Mouse (Mus musculus): ENCODE measurements around the gene Ficd.

Gene Ficd

DNA sequence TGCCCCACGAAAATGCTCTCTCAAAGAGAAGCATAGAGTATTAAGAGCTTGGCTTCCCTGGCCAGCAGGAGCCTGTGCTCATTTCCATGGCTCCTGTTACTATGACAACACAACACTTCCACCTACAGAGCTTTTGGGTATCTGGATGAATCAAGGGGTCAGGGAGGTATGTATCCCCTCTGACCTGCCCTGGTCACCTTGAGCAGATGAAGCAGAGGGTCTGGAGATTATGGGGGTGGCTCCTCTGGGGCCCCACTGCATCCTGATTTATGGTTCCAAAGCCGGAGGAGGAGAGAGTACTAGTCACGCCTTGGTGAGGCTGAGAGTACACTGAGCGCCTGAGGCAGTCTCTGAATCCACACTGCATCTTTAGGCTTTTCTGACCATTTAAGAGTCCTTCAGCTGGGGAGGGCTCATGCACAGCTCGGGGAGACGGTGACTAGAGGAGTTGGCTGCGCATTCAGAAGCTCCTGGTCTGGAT is 4.9 kb upstream of the Ficd start:
- DNase-seq (ENCODE audit: low spot score) = no peak

DNA sequence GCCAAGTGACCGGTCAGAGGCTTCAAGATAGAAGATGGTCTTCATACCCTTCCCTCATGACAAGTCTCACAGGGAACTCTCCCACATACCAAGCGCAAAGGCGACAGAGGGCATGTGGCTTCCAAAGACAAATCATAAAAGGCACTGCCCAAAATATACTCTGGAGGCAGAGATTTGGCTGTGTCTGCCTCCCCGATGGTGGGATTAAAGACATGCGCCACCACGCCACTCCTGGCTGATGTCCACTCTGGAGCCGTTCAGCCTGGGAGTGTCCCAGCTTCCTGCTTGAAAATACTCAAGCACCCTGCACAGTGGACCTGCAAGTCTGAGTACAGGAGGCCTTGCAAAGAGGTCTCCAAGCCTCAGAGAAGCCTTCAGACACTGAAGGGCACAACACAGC is 4.4 kb upstream of the Ficd start:
- DNase-seq (ENCODE audit: low spot score) = no peak

DNA sequence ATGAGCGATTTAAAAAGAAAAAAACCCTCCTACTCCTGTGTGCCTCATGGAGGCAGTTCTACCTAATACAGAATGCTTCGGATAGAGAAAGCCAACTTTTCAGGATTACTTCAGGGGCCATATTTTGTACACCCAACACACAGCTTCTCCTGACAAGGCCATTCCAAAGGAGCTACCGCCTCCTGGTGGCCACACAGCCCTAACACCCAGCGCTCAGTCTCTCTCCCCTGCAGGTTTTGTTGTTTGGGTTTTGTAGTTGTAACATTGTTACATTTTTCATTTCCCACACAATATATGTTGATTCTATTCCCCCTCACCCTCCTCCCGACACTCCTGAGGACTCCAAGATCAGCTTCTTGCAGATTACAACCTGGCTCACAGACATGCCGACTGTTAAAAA is 3.4 kb upstream of the Ficd start:
- DNase-seq (ENCODE audit: low spot score) = no peak

DNA sequence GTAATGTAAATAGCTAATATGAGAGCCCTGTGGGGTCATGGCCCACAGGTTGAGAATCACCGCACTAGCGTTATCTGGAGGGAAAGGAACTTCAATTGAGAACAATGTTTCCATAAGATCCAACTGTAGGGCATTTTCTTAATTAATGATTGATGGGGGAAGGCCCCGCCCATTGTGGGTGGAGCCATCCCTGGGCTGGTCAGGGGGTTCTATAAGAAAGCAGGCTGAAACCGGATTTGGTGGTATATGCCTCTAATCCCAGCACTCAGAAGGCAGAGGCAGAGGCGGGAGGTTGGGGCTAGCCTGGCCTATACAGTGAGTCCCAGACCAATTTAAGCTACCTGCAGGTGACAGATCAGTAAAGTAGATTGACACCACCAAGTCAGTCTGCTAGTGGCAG is 1.2 kb upstream of the Ficd start:
- DNase-seq (ENCODE audit: low spot score) = no peak

DNA sequence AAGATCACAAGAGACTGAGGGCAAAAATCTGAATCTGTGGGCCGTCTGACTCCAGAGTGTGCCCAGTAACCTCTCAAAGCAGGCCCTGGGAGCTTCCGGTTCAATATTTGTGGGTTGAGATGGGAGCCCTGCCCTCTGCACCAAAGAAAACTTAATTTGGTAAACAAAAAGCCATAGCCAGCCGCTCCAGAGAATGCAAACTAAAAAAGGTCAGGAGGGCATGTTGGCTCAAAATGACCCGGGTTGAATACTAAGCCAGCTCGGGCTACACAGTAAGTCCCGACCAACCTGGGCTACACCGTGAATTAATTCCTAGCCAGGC is 619 bp upstream of the Ficd start:
- DNase-seq (ENCODE audit: low spot score) = no peak

DNA sequence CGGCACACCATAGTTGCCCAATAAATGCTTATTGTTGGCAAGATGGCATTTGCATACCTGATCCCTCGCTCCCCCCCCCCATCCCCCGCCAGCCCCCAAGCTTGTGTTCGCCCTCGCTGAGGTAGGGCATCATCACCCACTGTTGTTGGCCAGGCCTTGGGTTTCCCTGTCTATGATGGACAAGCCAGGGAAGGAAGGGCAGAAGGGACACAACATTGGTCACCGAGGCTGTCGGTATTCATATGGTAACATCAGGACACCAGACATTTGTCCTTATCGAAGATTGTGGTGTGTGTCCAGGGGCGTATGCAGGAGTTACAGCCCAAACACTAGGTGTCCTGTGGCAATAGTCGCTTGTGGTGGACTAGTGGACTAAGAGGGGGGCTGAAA is 505 bp downstream of the Ficd start:
- no peak for DNase-seq (ENCODE audit: low spot score)

DNA sequence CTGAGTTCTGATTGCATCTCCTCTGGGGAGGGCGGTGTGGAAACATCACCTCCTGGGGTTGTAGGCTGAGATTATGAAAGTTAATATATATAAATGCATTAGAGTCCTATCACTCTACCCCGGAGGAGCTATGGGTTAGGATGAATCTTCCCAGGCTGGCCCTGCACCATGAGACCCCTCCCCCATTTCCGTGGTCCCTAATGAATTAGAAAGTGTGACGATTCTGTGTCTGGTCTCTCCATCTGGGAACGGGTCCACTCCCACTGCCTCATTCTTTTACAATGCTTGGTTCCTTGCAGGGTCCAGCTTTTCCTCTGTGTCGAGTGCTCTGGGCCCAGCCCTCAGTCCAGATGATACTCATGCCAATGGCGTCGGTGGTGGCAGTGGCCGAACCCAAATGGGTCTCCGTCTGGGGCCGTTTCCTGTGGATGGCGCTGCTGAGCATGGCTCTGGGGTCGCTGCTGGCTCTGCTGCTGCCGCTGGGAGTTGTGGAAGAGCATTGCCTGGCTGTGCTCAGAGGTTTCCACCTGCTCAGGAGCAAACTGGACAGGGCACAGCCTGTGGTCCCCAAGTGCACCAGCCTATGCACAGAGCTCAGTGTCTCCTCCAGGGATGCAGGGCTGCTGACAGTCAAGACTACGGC is 1.0 kb downstream of the Ficd start:
- no peak for DNase-seq (ENCODE audit: low spot score)

DNA sequence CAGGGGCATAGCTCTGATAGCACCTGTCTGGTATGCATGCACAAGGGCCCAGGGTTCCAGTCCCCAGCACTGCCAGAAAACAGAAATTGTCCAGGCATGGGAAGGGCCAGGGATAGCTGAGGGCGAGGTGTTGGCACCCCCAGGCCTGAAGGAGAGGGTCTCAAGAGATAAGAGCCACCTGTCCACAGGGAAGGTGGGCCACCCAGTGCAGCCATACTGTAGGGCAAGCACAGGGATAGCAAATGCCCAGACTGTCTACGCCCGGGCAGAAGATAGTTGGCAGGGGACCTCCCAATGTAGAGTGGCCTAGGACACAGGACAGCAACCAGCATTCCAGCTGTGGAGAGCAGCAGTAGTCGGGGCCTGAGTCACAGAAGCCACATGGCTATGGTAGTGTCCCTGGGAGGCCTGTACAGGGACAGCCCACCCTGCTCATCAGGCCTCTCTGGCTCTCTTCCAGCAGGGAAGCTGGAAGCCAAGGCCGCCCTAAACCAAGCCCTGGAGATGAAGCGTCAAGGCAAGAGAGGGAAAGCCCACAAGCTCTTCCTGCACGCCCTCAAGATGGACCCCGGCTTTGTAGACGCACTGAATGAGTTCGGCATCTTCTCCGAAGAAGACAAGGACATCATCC is 2.1 kb downstream of the Ficd start:
- DNase-seq (ENCODE audit: low spot score) = no peak

DNA sequence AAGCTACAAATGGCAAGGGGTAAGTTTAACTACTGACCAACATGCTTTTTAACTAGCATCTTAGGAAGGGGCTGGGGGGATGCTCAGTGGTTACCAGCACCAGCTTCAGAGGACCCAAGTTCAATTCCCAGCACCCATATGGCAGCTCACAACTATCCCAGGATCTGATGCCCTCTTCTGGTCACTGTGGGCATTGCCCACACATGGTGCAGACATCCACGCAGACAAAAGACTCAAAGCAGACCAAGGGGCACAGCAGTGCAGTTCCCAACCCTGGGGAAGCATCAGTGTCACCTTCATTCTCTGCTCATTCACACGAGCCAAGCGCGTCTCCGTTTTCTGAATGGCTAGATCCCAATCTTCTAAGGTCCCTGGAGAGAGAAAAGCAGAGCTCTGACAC is 12.0 kb downstream of the Ficd start:
- DNase-seq (ENCODE audit: low spot score) = no peak

DNA sequence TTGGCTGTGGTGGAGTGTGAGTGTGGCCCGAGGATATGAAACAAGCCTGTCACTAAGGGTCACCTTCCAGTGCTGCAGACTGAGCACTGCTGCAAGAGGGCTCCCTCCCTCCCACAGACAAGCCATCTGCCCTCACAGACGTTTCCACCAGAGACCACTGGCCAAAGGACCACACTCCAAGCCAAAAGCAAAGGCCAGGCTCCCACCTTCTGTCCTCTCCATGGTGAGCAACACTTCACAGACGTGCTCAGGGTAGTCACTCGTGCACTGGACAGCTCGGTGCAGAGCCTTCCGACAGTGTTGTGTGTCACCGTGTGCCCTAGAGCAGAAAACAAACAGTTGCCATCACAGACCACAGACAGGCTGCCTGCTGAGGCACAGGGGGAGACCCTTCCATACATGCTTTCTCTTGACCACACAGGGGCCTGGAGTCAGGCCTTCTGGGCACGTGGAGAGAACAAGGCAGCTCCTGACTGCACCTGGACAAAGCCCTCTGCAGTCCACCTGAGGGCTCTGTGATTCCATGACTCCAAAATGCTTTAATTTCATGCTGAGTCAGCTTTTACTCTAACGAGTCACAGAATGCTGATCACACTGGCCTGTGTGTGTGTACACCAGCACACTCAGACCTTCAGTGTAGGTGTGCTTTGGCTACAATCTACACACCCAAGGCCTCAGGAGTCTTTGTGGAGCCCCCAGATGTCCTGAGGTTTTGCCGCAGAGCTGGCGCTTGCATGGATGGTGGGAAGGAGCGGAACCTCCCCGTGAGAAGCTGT is 13.1 kb downstream of the Ficd start:
- no peak for DNase-seq (ENCODE audit: low spot score)

DNA sequence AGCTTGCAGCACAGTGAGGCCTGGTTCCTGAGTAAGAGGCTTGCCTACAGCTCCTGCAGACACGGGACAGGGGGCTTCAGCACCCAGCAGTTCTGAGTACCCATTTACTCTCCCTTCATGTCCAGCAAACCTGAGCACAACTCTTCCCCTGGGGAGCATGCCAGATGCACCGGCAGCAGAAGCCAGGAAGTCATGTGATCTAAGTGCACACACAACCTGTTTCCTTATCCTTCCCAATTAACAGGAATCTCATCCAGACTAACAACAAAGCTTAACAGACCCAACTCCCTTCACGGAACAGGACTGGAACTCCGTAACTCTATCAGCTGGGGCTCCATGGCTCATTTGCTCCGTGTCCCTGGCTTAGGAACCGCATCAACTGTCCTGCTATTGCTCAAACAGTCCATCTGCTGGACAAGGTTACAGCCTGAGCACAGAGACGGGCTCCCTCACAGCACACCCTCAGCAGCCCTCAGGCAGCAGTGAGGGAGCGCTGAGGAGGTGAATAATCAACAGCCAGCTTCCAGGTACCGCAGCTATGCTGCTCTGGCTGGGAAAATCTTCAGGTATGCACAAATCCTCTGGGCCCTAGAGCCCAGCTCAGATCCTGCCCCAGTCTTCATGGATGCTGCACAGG is 16.0 kb downstream of the Ficd start:
- no peak for DNase-seq (ENCODE audit: low spot score)

DNA sequence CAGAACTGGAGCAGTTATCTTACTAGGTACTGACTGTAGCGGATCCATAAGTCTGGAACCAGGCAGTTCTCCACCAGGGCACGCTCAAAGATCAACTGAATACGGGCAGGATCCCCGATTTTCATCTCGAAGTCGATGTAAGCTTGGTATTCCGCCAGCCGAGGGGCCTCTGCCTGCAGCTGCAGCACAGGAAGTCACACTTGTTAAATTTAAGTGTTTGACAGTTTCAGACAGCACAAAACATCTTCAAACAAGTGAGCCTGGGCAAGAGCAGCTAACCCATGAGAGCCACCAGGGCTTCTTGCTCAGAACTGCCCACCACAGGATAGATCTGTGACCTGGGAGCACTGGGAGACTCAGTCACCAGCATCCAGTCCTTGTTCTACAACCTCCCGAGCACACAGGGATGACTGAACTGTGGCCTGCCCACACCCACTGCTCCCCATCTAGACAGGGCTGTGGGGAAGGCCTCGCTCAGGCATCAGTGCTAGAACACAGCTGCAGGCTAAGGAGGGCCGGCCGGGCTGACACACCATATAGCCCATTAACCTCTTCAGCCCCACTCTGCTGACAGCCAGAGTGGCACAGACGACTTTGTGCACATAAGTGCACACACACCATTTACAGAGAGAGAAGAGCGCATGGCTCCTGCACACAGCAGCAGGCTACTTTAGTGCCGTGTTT is 19.9 kb downstream of the Ficd start:
- DNase-seq (ENCODE audit: low spot score) = no peak

DNA sequence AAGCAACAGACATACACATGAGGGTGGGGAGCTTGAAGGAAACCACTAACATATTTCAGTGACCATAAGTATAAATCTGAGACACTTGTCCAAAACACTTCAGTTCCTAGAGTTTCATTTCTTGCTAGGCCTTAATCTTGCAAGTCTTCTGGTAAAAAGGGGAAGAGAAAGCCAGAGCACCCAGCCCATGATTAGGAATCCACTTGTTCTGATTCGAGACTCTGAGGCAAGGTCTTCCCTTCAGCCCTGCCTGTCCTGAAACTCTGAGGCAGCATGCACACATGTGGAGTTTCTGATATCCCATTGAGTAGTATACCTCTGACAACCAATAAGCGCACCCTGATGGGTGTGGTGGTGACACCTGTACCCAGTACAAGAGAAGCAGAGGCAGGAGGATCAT is 26.0 kb downstream of the Ficd start:
- no peak for DNase-seq (ENCODE audit: low spot score)

DNA sequence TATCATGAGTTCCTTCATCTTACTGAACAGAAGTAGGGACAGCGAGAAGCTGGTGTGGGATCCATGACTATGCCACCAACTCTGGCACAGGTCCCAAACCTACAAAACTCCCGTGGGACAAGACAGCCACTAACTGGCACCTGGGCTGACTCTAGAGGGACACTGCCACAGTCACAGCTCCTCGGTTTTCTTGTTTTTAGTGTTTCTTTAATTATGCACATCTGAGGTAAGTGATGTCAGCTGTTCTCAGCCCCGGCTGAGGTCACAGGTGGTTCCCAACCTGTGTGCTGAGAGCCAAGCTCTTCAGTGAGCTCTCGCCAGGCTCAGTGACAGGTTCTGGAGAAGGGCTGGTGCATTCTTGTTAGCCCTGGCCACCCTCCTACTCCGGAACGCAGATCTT is 28.8 kb downstream of the Ficd start:
- DNase-seq (ENCODE audit: low spot score) = no peak

DNA sequence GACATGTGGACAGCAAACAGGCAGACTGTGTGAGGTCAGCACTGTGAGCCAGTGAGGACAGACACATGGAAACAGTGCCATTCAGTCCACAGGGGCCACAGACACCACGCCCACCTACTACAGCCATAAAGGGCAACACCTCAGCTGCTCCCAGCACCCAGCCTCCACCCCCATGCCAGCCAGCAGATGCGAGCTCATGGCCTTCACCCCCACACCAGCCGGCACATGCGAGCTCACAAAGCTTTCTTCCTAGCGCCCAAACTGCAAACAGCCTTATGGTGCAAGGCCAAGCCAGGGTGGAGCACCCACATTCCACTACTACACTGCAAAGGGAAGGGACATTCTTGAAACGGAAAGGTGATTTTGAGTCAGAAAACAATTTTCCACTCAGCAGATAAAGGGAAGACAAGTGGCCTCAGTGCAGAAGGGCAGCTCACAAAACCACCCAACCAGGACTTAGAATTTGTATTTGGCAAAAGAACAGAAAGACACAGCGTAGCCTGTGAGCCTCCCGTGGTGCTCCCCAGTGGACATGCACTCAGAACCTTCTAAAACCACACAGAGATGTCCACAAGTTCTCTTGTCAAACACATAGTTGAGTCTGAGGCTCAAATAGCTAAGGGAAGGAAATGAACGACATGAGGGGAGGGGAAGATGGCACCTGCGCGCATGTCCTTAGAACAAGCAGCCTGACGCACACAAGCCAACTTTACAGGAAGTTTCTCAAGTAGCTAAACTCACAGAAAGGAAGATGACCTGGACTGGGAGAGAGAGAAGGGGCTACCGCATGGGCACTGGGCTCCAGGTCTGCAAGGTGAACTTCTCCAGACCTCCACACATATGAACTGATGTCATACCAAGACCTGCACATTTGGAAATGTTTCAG is 30.3 kb downstream of the Ficd start:
- DNase-seq (ENCODE audit: low spot score) = no peak

DNA sequence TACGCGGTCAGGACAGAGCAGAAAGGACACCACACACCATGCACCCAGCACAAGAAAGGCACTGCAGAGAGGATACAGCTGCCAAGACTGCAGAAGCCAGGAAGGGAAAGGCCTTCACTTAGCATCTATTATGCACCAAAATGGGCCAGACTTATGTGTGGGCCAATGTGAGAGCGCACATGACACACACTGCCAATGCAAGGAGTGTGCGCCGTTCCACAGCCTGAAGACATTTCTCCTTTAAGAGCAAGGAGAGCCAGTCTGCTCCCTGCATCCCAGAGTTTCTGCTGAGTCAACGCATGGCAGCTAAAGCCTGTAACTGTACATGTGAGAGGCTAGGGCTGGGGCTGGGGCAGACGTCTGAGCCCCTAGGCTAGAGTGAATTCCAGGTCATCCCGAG is 33.2 kb downstream of the Ficd start:
- DNase-seq (ENCODE audit: low spot score) = no peak

DNA sequence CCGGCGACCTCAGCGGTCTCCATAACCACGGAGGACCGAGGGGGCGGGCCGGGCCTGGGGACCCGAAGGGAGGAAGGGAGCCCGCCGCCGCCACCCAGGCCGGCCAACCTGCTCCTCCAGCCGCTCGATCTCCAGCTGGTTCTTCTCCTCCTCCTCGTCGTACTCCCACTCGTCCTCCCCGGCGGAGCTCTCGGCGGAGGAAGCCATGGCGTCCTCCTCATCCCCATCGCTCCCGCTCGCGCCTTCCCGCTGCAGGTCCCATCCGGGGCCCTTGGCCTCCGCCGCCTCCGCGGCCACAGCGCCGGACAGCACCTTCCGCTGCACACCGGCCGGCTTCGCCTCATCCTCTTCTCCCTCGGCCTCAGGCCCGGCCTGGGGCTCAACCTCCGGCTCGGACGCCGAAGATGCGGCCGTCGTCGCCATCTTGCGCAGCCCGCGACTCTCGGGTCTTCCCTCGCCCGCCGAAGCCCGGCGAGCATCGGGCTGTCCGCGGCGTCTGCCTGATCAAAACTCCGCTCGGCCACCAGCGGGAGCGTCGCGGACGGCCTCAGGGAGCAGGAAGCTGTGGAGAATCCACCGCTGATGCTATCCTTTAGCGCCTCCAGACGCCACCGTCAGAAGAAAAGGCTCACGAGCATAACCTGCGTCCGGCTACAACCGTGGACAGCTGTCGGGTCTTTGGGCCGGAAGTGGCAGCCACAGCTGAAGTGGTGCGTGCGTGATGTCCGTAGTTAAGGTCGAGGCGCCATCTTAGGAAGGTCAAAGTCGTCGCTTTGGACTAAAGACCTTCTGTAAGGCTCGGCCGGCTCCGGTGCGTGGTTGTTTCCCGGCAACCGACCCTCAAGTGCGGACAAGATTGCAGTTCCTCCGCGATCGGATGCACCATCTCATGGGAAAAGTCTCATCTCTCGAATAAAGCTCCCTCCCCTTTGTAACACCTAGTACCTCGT is 35.9 kb downstream of the Ficd start:
- DNase-seq (ENCODE audit: low spot score) = peak; percentile 93

DNA sequence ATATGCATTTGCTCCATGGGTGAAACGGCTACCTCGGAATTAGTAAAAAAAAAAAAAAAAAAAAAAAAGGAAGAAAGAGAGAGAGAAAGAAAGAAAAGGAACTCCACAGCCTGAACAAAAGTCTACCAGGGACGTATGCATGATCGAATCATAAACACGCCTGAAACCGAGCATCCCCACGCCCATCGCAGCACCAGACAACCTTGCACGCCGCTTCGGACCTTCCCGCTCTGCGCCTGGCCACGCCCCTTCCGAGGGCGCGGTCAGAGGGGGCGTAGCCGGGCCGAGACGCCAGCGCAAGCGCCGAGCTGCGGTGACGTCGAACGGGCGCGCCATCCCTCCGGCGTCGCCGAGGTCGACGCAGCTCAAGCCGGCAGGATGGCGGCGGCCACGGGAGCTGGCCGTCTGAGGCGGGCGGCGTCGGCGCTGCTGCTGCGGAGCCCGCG is 36.9 kb downstream of the Ficd start, which contains the start of the genes Sart3 and Iscu:
Sart3 (minus strand) TSS at position 61 of the 446 bp plus-strand sequence.
Iscu (plus strand) TSS at position 299 of the 446 bp plus-strand sequence.
- DNase-seq (ENCODE audit: low spot score) = peak; percentile 93

DNA sequence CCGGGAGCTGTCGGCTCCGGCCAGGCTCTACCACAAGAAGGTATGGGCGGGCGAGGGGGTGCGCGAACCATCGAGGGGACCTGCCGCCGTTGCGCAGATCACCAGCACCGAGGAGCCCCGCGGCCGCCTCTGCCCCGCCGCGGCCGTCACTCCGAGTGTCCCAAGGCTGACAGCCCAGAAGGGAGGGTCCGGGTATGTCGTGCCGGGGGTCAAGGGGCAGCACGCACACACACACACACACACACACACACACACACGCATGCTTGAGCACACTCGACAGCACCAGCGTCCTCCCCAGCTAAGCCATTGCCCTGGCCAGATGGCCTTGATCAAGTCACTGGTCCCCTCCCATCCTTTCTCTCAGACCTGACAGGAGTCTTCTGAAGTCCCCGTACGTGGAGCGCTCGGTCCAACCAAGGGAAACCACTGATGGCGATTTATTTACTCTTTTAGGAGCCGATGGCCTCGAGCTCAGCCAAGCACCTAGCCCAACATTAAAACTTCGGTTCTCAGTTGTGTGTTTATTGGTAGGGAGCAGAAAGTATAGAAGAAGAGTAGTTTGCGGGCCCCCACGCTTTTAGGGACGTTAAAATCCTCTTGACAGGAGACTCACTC is 37.4 kb downstream of the Ficd start:
- peak; percentile 9 for DNase-seq (ENCODE audit: low spot score)

DNA sequence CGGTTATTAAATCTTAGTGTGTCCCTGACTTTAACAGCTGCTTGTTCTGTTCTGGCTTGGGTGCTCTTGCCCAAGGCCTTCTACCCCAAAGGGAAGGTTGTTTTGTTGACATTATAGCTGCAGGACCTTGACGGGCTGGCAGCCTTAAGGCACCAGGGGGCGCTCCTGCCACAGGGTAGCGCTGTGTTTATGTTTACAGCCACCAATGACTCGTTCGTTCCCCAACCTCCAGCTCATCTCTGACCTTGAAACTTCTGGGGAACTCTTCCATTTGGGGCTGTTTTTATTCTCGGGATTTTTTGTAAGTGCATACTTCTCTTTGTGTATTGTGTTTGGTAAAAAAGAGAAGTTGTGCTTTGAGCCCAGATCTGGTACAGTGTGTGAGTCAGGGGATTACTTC is 38.1 kb downstream of the Ficd start:
- DNase-seq (ENCODE audit: low spot score) = peak; percentile 78
